Mouse (Mus musculus): ENCODE results near the gene Ptgis.

Gene Ptgis

DNA sequence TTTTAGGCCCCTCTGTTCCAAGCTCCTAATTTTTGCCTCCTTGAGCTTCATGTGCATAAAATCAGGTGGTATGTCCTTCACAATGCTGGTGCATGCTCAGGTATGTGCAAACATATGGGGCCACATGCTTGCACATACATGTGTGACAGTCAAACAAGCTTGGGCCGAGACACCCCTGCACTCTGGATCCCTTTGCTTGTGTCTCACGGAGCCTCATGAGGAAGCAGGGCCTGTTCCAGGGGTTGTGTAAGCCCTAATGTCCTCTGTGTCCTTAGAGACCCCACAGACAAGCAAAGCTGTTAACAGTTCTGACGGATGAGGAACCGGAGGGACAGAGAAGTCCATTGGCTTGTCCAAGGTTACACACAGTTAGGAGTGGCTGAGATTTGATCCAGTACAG, 80.7 kb downstream of the Ptgis start:
- intact Hi-C loops (cut with DNase I) = no loop called here

- intact Hi-C loops (cut with DNase I) = no loop called here
These were observed 81.6 kb downstream of the Ptgis start for GRCm38 (mm10) chr2:167158780-167159179.

GRCm38 (mm10) chr2:167156118-167156715, 84.2 kb downstream of the Ptgis start:
- intact Hi-C loops (cut with DNase I) = no loop called here

DNA sequence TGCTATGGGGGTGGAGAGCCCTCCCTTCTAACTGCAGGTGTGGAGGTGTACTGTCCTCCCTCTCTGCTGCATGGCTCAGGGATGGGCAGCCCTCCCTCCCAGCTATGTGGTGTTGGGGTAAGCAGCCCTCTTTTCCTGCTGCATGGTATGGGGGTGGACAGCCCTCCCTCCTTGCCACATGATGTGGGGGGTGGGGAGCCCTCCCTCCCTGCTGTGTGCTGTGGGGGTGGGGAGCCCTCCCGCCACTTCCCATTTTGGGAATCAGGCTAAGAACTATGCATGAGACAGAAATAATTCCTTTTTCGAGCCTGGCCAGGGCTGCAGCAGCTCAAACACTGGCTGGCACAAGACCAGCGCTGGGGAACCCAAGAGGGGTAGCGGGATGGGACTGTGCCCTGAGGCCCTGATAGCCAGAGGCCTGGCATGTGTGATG, 84.8 kb downstream of the Ptgis start:
- intact Hi-C loops (cut with DNase I) = no loop called here

GRCm38 (mm10) chr2:167150880-167151279, 89.5 kb downstream of the Ptgis start:
- intact Hi-C loops (cut with DNase I) = no loop called here

GRCm38 (mm10) chr2:167150135-167150534, 90.3 kb downstream of the Ptgis start:
- intact Hi-C loops (cut with DNase I) = no loop called here

DNA sequence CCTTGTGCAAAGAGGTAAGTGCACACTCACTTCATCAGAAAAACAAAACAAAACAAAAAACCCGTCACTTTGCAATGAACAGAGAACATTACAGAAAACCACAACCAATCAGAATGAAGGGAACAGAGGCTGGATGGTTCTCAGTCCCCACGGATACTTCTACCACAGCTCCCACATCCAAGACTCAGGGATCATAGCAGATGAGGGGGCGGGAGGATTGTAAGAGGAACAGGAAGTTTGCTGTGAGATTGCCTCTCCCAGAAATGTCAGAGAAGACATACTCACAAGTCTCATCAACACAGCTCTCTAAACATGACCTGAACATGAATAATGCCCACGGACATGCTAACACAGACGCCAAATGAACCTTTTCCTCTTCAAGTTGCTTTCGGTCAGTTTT, 91.4 kb downstream of the Ptgis start:
- intact Hi-C loops (cut with DNase I) = no loop called here

- intact Hi-C loops (cut with DNase I) = no loop called here
These were observed 92.7 kb downstream of the Ptgis start for GRCm38 (mm10) chr2:167147708-167148107.

- intact Hi-C loops (cut with DNase I) = no loop called here
These were observed 94.5 kb downstream of the Ptgis start for GRCm38 (mm10) chr2:167145904-167146303.

DNA sequence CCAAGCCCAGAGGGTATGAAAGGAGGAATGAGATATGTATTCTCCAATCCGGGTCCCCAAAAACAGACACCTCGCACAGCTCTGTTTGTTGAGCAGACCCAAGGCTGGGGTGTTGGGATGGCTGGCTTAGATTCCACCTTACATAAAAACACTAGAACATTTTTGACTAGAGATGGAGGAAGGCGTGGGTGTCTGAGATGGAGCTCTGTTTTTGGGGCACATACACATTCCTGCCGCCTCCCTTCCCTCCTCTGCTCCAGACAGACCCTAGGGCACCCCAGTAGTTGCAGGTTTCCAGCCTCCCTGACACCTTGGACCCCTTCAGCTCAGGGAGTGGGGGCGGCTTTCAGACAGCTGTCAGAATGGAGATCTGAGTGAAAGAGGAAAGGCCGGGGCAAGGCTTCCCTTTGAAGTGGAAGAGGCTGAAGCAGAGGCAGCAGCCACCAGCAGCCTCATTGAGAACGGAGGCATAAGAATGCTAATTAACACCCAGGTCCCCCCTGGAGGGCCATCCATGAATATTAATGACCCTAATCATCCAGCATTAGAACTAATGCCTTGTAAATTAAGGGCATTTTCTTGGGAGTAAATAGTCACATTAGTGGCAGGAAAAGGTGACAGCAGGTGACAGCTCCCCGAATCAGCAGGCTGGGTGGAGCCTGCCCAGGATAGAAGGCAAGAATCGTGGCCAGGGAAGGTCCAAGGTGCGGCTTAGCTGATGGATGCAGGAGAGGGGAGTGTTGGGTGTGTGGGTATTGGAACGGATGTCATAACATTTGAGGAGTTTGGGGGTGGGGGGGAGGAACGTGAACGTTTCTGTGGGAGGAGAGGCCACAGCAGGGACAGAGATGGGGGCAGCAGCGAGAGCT, 95.7 kb downstream of the Ptgis start:
- intact Hi-C loops (cut with DNase I) = no loop called here

DNA sequence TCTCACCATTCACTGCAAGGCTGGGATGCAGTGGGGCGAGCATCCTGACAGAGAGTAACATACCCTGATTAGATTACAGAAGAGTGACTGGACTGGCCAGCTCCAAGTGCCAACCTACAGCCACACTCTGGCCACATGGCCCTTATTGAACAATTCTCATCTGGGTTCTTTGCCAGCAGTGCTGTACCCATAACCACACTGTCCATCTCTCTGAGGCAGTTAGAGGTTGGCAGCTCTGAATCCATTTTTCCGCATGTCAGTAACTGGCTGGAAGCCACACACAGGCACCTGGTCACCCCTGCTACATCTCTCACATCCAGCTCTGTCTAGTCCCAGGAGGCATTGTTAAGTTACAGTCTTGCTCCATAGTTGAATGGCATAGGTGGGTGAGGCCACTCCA, 96.5 kb downstream of the Ptgis start:
- intact Hi-C loops (cut with DNase I) = no loop called here

DNA sequence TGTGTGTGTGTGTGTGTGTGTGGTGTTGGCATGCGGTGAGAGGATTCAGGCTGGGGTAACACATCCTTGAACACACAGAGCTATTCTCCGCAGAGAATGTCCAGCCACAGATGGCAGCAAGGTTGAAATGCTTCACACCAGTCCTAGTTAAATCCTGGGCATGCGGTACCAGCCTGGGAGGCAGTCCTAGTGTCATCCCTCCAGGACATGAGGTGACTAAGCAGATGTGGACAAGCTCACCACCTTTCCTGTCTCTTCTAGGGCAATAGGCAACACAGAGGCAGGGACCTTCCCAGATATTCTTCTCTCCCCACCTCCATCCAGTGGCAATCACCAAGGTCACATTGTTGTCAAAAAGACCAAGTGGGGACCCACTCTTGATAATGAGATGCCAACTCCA, 98.1 kb downstream of the Ptgis start:
- intact Hi-C loops (cut with DNase I) = no loop called here

- intact Hi-C loops (cut with DNase I) = no loop called here
These were observed 98.6 kb downstream of the Ptgis start for GRCm38 (mm10) chr2:167141810-167142209.

Data from adrenal gland (tissue).